Mouse (Mus musculus) erythroblast, embryonic 14.5 days (primary cell): ENCODE data around the gene St7l. TPM values are rescaled to one million over a fixed set of nuclear protein-coding genes. Genes with fewer than 3 reads are reported as not detected.

Experiments
- H3K27me3 ChIP-seq: 2 replicates; pipeline ENCODE4 v1.6.1; 2012; ENCODE audit warnings: inconsistent platforms; ENCODE audit not compliant: control insufficient read depth
- H3K36me3 ChIP-seq: 2 replicates; pipeline ENCODE4 v1.6.1; 2012; ENCODE audit warnings: mild to moderate bottlenecking, inconsistent platforms; ENCODE audit not compliant: control insufficient read depth
- H3K4me1 ChIP-seq: 2 replicates; pipeline ENCODE4 v1.6.1; 2012; ENCODE audit warnings: inconsistent platforms; ENCODE audit not compliant: control insufficient read depth
- H3K4me3 ChIP-seq: replicated peaks from 2 replicates; pipeline ENCODE3; 2012; ENCODE audit warnings: moderate library complexity, mild to moderate bottlenecking, inconsistent platforms
- H3K9me3 ChIP-seq: 2 replicates; pipeline ENCODE4 v1.6.1; 2012; ENCODE audit warnings: low read length, inconsistent platforms, mixed read lengths; ENCODE audit not compliant: control insufficient read depth
- GATA1 ChIP-seq: IDR thresholded peaks from 2 replicates; pipeline ENCODE4 v1.6.1; 2012; ENCODE audit warnings: low read length, inconsistent platforms, mixed read lengths
- TAL1 ChIP-seq: IDR thresholded peaks from 3 replicates; pipeline ENCODE4 v1.6.1; 2012; ENCODE audit warnings: low read length, inconsistent platforms, mixed read lengths
- polyA plus RNA-seq: library from polyadenylated mRNA; stranded (reverse); fragments of >175 nt; gene quantifications from 2 replicates; pipeline ENCODE4 v1.2.3, GENCODE M21; 2012

The St7l gene
- 0.43 and 0.44 TPM in 2 replicates for polyA plus RNA-seq

GRCm38 (mm10) chr3:104863786-104864650 is at the start of gene St7l, which contains the start of gene Capza1:
St7l (plus strand) TSS chr3:104864005.
Capza1 (minus strand) TSS chr3:104864505.
- TF ChIP-seq TAL1 (no peak), GATA1 (no peak)
- peaks cover 40% of the 10 kb centered on the region for H3K36me3 ChIP-seq
- peaks cover 50% of the 10 kb centered on the region for H3K4me1 ChIP-seq
- peak within 1 kb of the TSS; percentile 89 for H3K4me3 ChIP-seq
- H3K27me3 ChIP-seq: no peaks in the 10 kb centered on the region
- no peaks in the 10 kb centered on the region for H3K9me3 ChIP-seq

GRCm38 (mm10) chr3:104814746-104815145 is 49.1 kb upstream of the St7l start:
- Histone ChIP-seq H3K4me1 (peaks cover 25% of the 10 kb centered on the region), H3K36me3 (peaks cover 4% of the 10 kb centered on the region; the same call in 1 of the 2 replicates), H3K4me3 (no peak overlapping the region), H3K27me3 (no peaks in the 10 kb centered on the region), H3K9me3 (no peaks in the 10 kb centered on the region)
- no peak for TF ChIP-seq TAL1
- TF ChIP-seq GATA1: no peak

- Histone ChIP-seq H3K4me1 (peaks cover 25% of the 10 kb centered on the region), H3K4me3 (no peak overlapping the region)
- TF ChIP-seq GATA1 (no peak), TAL1 (no peak)
Measured at GRCm38 (mm10) chr3:104815346-104815745, 48.5 kb upstream of the St7l start.

GRCm38 (mm10) chr3:104816130-104816529 is 47.7 kb upstream of the St7l start:
- no peak for TF ChIP-seq GATA1
- no peak for TF ChIP-seq TAL1
- Histone ChIP-seq H3K27me3 (no peaks in the 10 kb centered on the region), H3K4me1 (peaks cover 25% of the 10 kb centered on the region)

More at GRCm38 (mm10) chr3:104815346-104815745, 48.5 kb upstream of the St7l start:
- Histone ChIP-seq H3K9me3 (no peaks in the 10 kb centered on the region), H3K36me3 (peaks cover 10% of the 10 kb centered on the region), H3K27me3 (no peaks in the 10 kb centered on the region)

GRCm38 (mm10) chr3:104817481-104817990 is 46.3 kb upstream of the St7l start:
- H3K36me3 ChIP-seq: peaks cover 31% of the 10 kb centered on the region
- peak overlapping the region; percentile 91 for H3K4me3 ChIP-seq
- TF ChIP-seq TAL1 (no peak), GATA1 (no peak)
- no peaks in the 10 kb centered on the region for H3K27me3 ChIP-seq
- H3K9me3 ChIP-seq: no peaks in the 10 kb centered on the region
- peaks cover 25% of the 10 kb centered on the region for H3K4me1 ChIP-seq

More at GRCm38 (mm10) chr3:104816130-104816529, 47.7 kb upstream of the St7l start:
- Histone ChIP-seq H3K9me3 (no peaks in the 10 kb centered on the region), H3K36me3 (peaks cover 18% of the 10 kb centered on the region), H3K4me3 (no peak overlapping the region)

GRCm38 (mm10) chr3:104817991-104818748 is 45.6 kb upstream of the St7l start, which contains the start of gene Mov10:
Mov10 (minus strand) TSS chr3:104818563.
- peaks cover 25% of the 10 kb centered on the region for H3K4me1 ChIP-seq
- no peaks in the 10 kb centered on the region for H3K27me3 ChIP-seq
- H3K4me3 ChIP-seq: peak within 1 kb of the TSS; percentile 91
- no peaks in the 10 kb centered on the region for H3K9me3 ChIP-seq
- no peak for TF ChIP-seq GATA1
- no peak for TF ChIP-seq TAL1
- H3K36me3 ChIP-seq: peaks cover 33% of the 10 kb centered on the region

GRCm38 (mm10) chr3:104818749-104819134 is 45.1 kb upstream of the St7l start:
- Histone ChIP-seq H3K36me3 (peaks cover 33% of the 10 kb centered on the region), H3K4me3 (peak overlapping the region; percentile 91), H3K27me3 (no peaks in the 10 kb centered on the region), H3K4me1 (peaks cover 25% of the 10 kb centered on the region), H3K9me3 (no peaks in the 10 kb centered on the region)
- no peak for TF ChIP-seq TAL1

GRCm38 (mm10) chr3:104820426-104820825 is 43.4 kb upstream of the St7l start:
- Histone ChIP-seq H3K4me1 (peaks cover 25% of the 10 kb centered on the region), H3K36me3 (peaks cover 40% of the 10 kb centered on the region), H3K9me3 (no peaks in the 10 kb centered on the region), H3K27me3 (no peaks in the 10 kb centered on the region), H3K4me3 (no peak overlapping the region)
- no peak for TF ChIP-seq GATA1
- TF ChIP-seq TAL1: no peak

- no peaks in the 10 kb centered on the region for H3K27me3 ChIP-seq
- peaks cover 20% of the 10 kb centered on the region for H3K4me1 ChIP-seq
- H3K4me3 ChIP-seq: no peak overlapping the region
- H3K36me3 ChIP-seq: peaks cover 56% of the 10 kb centered on the region
- no peaks in the 10 kb centered on the region for H3K9me3 ChIP-seq
- TF ChIP-seq TAL1 (no peak), GATA1 (no peak)
Measured at GRCm38 (mm10) chr3:104822413-104822812, 41.4 kb upstream of the St7l start.
